Mouse (Mus musculus): ENCODE results near the gene S100a13. TPM values are rescaled to one million over a fixed set of nuclear protein-coding genes. Genes with fewer than 3 reads are reported as not detected.
A peak's percentile ranks its signal among the peaks of the same experiment; 100 is the strongest.

Gene S100a13
- polyA plus RNA-seq (2016; fragmentation: Nextera tagmentation; extraction: Ambion mirVana): 15.0 and 17.4 TPM in 2 replicates

DNA sequence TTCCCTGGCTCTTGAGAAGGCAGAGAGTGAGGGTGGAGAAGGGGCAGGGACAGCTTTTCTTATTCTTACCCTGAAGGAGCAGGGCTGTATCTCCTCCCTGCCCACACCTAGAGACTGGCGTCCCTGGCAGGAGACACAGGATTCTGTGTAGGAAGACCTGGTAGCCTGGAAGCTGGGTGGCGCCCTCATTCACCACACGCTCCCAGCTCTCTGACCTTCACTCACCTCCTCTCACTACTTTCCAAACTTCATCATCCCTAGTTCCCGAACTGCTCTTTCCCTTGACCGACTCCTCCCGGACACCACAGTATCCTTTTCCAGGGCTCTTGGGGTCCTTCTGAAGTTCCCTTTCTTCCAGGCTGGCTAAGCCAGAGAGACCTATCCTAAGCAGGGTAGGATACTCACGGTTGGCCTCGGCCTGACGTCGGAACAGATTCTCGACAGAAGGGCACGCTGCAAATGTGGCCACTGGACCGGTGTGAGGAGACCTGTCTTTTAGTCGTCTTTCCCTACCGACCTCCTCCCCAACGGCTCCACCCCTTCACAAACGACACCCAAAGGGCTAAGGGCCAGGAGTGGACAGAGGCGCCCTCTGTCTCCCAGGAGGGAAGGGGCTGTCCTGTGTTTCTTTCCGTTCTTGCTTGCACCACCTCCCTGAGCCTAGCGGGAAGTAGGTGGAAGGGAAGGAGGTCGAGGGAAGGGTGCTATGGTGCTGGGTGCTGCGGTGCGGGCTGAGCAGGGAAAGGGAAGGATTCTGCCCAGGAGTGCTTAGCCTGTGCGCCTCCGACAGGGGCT is at the start of gene S100a13, which contains the start of gene S100a1:
Gene S100a13 (plus strand): TSS at position 640 of the 795 bp plus-strand sequence.
Gene S100a1 (minus strand): TSS at position 597 of the 795 bp plus-strand sequence.
- peak within 1 kb of the TSS; percentile 70 for H3K4me2 ChIP-seq (replicated peaks)
- no peaks in the 10 kb centered on the region for H3K9me3 ChIP-seq
- peak within 1 kb of the TSS; percentile 35 for H3K4me3 ChIP-seq
- peaks cover 16% of the 10 kb centered on the region for H3K4me1 ChIP-seq
- WGBS: 4% methylated on average over 25 of the region's 25 CpGs
- ATAC-seq (ENCODE audit: insufficient number of reproducible peaks, insufficient read depth, low FRiP score, low TSS enrichment): no peak
- H3K27me3 ChIP-seq: peaks cover 20% of the 10 kb centered on the region
- H3K9ac ChIP-seq: peak within 1 kb of the TSS; percentile 42
- H3K27ac ChIP-seq: no peak within 1 kb of the TSS
- no peaks in the 10 kb centered on the region for H3K36me3 ChIP-seq

DNA sequence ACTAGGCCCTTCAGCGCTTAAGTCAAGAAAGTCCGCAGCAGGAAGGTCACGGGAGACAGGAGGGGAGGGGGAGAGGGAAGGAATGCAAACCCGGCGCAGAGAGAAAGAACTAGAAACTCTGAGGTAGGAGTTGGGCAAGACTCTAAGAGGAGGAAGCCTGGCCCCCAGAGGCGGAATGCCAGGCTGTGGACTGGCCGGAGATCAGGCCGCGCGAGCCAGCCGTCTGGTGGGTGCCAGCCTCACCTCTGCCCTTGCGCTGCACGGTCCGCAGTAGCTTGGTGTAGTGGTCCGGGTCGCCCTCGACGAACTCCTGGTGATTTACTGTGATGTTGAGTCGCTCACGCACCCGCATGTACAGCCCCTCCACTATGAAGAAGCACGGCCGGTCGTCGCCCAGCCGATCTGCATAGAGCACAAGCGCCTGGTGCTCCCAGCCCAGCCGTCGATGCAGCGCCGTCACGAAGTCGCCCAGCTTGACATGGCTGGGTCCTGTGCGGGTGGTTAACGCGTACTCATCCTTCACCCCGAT is 49.6 kb upstream of the S100a13 start:
- Histone ChIP-seq H3K27me3 (peaks cover 46% of the 10 kb centered on the region), H3K9me3 (no peaks in the 10 kb centered on the region), H3K27ac (no peak overlapping the region), H3K4me1 (no peaks in the 10 kb centered on the region; the same call in 1 of the 2 replicates), H3K4me2 (replicated peaks) (peak overlapping the region; percentile 75), H3K9ac (peak overlapping the region; percentile 24; the same call in 1 of the 2 replicates), H3K36me3 (no peaks in the 10 kb centered on the region), H3K4me3 (peak overlapping the region; percentile 48)
- WGBS: 9% methylated on average over 37 of the region's 37 CpGs
- no peak for ATAC-seq (ENCODE audit: insufficient number of reproducible peaks, insufficient read depth, low FRiP score, low TSS enrichment)

DNA sequence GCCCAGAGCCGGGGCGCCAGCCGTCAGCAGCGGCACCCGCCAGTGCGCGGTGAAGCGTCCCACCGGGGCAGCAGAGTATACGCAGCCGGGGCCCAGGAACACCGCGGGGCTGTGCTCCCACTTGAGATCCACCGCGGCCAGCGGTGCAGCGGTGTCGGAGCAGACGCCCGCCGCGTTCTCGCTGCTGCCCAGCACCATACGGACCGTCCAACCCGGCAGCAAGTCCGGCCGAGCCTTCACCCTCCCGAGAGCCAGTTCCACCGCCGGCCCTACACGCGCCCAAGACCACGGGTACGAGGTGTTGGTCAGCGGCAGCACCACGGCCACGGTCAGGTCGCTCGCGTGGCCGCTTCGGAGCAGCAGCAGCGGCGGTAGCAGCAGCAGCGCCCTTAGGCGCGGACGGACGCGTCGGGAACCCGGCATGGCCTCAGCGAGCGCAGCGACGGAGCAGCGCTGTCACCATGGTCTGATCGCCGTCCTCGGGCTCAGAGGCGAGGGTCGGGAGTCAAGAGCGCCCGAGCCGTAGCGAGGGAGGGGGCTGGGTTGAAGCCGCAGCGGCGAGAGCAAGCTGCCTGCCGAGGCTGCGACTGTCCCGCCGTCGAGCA is 49.1 kb upstream of the S100a13 start:
- peak overlapping the region; percentile 75 for H3K4me2 ChIP-seq (replicated peaks)
- H3K4me3 ChIP-seq: peak overlapping the region; percentile 48
- H3K36me3 ChIP-seq: no peaks in the 10 kb centered on the region
- peak overlapping the region; percentile 24 for H3K9ac ChIP-seq
- H3K27me3 ChIP-seq: peaks cover 46% of the 10 kb centered on the region
- WGBS: 1% methylated on average over 75 of the region's 75 CpGs
- no peaks in the 10 kb centered on the region for H3K9me3 ChIP-seq
- peak; percentile 37; the same call in 1 of the 2 replicates for ATAC-seq (ENCODE audit: insufficient number of reproducible peaks, insufficient read depth, low FRiP score, low TSS enrichment)
- H3K27ac ChIP-seq: no peak overlapping the region
- H3K4me1 ChIP-seq: no peaks in the 10 kb centered on the region; the same call in 1 of the 2 replicates

DNA sequence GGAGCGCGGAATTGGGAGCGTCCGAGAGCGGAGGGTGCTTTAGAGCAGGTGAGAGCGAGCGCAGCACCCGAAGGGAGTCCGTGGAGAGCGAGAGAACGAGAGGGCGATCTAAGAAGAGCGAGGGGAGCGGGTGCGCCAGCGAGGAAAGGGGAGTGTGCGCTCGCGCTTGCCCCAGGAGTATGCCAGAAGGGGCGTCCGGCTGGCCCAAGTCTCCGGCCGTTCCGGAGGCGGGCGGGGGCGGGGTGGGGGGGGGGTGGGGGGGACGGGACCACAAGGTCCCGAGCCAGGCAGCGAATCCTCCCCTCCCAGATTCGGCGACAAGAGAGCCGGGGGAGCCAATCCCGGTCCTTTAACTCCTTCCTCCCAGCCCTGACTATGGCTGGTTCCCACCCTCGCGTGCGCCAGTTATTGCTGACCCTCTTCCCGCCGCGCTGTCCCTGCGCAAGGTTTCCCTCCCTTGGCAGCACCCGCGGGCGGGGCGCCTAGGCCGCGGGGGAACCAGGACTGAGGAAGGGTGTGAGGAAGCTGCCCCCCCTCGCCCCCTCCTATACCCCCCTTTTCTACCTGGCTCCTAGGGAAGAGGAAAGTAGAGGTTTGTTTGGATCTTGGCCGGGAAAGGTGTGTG is 48.4 kb upstream of the S100a13 start, which contains the start of gene Npr1:
Gene Npr1 (minus strand): TSS at position 181 of the 625 bp plus-strand sequence.
- Histone ChIP-seq H3K4me1 (no peaks in the 10 kb centered on the region; the same call in 1 of the 2 replicates), H3K27me3 (peaks cover 46% of the 10 kb centered on the region), H3K9ac (peak within 1 kb of the TSS; percentile 24), H3K4me2 (replicated peaks) (peak within 1 kb of the TSS; percentile 75), H3K9me3 (no peaks in the 10 kb centered on the region), H3K36me3 (no peaks in the 10 kb centered on the region), H3K27ac (no peak within 1 kb of the TSS), H3K4me3 (peak within 1 kb of the TSS; percentile 48)
- WGBS: 1% methylated on average over 43 of the region's 49 CpGs
- no peak for ATAC-seq (ENCODE audit: insufficient number of reproducible peaks, insufficient read depth, low FRiP score, low TSS enrichment)

DNA sequence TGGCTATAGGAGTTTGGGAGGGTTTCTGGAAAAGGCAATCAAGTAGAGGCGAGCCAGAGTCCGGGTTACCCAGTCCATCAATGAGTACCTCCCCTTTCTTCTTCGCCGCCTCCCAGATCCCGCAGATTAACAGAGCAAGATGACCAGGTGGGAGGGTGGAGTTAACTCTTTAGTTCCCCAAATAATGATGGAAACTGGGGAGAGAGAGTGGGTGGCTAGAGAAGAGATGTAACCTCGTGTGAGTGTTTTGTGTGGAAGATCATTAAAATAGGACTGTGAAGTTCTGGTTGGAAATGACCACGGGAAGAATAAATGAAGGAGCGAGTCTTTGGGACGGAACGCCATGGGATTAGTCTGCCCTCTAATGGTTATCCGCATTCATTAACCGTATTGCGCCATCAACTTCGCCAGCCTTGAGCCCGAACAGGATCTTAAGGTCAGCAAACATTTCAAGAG is 47.9 kb upstream of the S100a13 start:
- Histone ChIP-seq H3K36me3 (no peaks in the 10 kb centered on the region), H3K4me3 (peak overlapping the region; percentile 48), H3K27me3 (peaks cover 46% of the 10 kb centered on the region), H3K4me2 (replicated peaks) (peak overlapping the region; percentile 75), H3K4me1 (no peaks in the 10 kb centered on the region; the same call in 1 of the 2 replicates), H3K27ac (no peak overlapping the region), H3K9me3 (no peaks in the 10 kb centered on the region), H3K9ac (peak overlapping the region; percentile 24)
- ATAC-seq (ENCODE audit: insufficient number of reproducible peaks, insufficient read depth, low FRiP score, low TSS enrichment): no peak
- under 1% methylated on average over 15 of the region's 15 CpGs for WGBS

DNA sequence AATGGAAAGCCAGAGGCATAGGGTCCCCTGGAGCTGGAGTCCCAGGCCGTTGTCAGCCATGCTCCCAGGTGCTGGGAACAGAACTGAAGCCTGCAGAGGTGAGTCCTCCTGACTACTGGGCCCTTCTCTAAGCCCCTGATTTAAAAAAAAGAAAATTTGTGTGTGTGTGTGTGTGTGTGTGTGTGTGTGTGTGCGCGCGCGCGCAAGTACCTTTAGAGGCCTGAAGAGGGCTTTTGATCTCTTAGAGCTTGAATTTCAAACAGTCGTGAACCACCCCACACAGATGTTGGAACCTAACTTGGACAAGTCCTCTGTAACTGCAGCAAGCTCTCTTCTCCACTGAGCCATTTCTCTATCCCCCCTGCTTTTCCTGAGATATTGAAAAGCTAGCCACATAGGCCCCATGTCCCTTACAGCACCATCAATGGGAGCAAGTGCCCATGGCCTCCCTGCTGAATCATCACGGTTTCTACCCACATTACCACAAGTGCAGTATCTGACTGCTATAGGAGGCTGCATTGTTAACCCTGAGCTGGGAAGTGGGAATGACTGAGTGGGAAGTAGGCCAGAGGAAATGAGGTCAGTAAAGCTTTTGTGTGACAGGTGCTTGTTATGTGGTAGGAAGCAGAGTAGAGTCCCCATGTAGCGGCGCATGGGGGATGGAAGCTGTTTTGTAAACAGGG is 46.5 kb upstream of the S100a13 start:
- 94% methylated on average over 10 of the region's 10 CpGs for WGBS
- no peak for ATAC-seq (ENCODE audit: insufficient number of reproducible peaks, insufficient read depth, low FRiP score, low TSS enrichment)
- H3K4me3 ChIP-seq: no peak overlapping the region
- no peaks in the 10 kb centered on the region for H3K9me3 ChIP-seq
- no peaks in the 10 kb centered on the region for H3K36me3 ChIP-seq
- H3K4me2 ChIP-seq (replicated peaks): no peak overlapping the region
- no peaks in the 10 kb centered on the region; the same call in 1 of the 2 replicates for H3K4me1 ChIP-seq
- H3K27ac ChIP-seq: no peak overlapping the region
- H3K9ac ChIP-seq: no peak overlapping the region
- H3K27me3 ChIP-seq: peaks cover 34% of the 10 kb centered on the region

DNA sequence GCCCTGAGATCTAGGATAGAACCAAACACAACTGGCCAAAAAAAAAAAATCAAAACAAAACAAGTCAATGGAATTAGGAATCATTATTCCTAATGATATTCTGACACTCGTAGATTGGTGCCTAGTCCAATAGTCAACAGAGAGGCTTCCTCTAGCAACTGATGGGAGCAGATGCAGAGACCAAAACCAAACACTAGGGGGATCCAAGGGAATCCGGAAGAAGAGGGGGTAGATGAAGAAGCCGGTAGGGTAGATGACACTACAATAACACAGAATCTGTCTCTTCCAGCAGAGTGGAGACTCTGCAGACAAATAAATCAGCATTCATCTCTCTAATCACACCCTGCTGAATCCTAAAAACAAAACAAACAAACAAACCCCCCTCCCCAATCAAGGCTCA is 42.0 kb upstream of the S100a13 start:
- Histone ChIP-seq H3K9ac (no peak overlapping the region), H3K4me2 (replicated peaks) (no peak overlapping the region), H3K36me3 (no peaks in the 10 kb centered on the region), H3K9me3 (no peaks in the 10 kb centered on the region), H3K27ac (no peak overlapping the region), H3K4me3 (no peak overlapping the region), H3K4me1 (0 out of 2 replicates have a peak, but pooled peaks cover 4% of the 10 kb centered on the region), H3K27me3 (no peaks in the 10 kb centered on the region)
- 38% methylated on average over 3 of the region's 3 CpGs for WGBS
- ATAC-seq (ENCODE audit: insufficient number of reproducible peaks, insufficient read depth, low FRiP score, low TSS enrichment): no peak

DNA sequence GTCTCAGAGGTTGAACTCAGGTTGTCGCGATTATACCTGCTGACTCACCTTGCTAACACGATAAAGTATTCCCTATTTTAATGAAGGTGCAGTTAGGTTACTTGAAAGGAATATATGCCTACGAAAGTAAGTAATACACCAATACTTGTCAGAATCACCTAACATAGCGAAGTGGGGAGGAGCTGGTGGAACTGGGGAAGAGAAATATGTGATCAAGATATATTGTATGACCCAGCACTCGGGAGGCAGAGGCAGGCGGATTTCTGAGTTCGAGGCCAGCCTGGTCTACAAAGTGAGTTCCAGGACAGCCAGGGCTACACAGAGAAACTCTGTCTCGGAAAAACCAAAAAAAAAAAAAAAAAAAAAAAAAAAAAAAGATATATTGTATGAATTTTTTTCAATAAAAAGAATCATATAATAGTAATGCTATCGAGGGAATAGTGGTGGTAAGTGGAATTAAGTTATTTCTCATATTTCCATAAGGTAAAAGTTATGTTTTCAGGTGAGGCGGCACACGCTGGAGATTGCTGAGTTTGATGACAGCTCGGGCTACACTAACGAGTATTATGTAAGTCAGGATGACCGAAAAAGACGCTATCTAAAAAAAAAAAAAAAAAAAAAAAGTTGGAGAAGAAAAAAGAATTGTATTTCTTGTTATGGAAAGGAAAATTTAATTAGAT is 38.9 kb upstream of the S100a13 start:
- Histone ChIP-seq H3K4me3 (no peak overlapping the region), H3K27ac (no peak overlapping the region), H3K27me3 (no peaks in the 10 kb centered on the region), H3K9me3 (no peaks in the 10 kb centered on the region), H3K4me1 (0 out of 2 replicates have a peak, but pooled peaks cover 6% of the 10 kb centered on the region), H3K4me2 (replicated peaks) (0 out of 2 replicates have a peak overlapping the region, but pooled peaks have one; percentile 19), H3K36me3 (peaks cover 27% of the 10 kb centered on the region), H3K9ac (no peak overlapping the region)
- ATAC-seq (ENCODE audit: insufficient number of reproducible peaks, insufficient read depth, low FRiP score, low TSS enrichment): peak; percentile 23; the same call in 1 of the 2 replicates
- WGBS: 40% methylated on average over 16 of the region's 16 CpGs

DNA sequence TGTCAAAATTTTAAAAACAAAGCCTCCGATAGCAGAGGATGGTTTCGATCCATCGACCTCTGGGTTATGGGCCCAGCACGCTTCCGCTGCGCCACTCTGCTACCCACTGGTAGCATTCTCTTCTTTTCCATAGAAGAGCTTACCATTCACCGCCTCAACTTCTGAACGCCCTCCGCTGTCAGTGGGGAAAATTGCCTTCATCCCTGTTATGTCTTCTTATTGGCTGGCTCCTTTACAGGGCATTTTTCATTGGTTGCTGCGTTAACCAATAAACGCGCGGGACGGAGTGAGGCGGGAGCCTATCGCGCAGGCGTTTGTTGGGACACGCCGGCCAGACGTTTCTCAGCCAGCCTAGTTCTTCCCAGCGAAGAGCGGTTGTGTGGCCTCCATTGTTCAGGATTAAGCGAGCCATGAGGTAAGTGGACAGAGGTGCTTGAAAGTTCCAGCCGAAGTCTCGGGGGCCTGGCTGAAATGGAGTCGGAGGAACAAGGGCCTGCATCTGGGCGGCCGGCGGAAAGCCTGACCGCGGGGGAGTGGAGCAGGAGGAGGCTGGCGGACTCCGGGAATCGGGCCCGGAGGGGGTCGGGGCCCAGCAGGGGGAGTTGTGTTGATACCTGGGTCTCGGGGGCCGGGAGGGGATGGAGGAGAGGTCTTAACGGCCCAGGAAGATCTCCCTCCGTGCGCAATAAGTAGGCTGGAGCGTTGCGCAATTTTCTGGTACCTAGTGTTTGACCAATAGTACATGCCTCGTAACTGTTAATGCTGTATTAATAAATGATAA is 38.2 kb upstream of the S100a13 start, which contains the start of gene Ilf2:
Gene Ilf2 (plus strand): TSS at position 296 of the 781 bp plus-strand sequence.
- Histone ChIP-seq H3K36me3 (peaks cover 34% of the 10 kb centered on the region), H3K4me3 (peak within 1 kb of the TSS; percentile 79), H3K9me3 (no peaks in the 10 kb centered on the region), H3K4me1 (0 out of 2 replicates have a peak, but pooled peaks cover 6% of the 10 kb centered on the region), H3K9ac (peak within 1 kb of the TSS; percentile 85), H3K4me2 (replicated peaks) (peak within 1 kb of the TSS; percentile 75), H3K27me3 (no peaks in the 10 kb centered on the region), H3K27ac (peak within 1 kb of the TSS; percentile 95)
- under 1% methylated on average over 45 of the region's 45 CpGs for WGBS
- peak; percentile 99 for ATAC-seq (ENCODE audit: insufficient number of reproducible peaks, insufficient read depth, low FRiP score, low TSS enrichment)

DNA sequence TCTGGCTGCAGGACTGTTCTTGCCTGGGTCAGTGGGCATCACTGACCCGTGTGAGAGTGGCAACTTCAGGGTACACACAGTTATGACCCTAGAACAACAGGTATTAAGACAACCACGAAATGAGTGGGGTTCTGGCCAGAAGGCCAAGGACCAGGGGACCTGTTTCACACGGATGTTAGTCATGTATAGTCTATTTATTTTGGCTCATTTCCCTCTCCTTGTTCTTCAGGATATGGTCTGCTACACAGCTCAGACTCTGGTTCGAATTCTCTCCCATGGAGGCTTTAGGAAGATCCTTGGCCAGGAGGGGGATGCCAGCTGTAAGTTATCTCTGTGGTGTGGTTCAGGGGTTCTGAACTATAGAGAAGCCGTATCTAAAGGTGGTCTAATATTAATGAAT is 27.2 kb upstream of the S100a13 start:
- Histone ChIP-seq H3K9me3 (no peaks in the 10 kb centered on the region), H3K9ac (no peak overlapping the region), H3K4me1 (peaks cover 5% of the 10 kb centered on the region; the same call in 1 of the 2 replicates), H3K4me2 (replicated peaks) (no peak overlapping the region), H3K27me3 (no peaks in the 10 kb centered on the region), H3K27ac (no peak overlapping the region), H3K36me3 (peaks cover 68% of the 10 kb centered on the region), H3K4me3 (no peak overlapping the region)
- 84% methylated on average over 5 of the region's 5 CpGs for WGBS
- no peak for ATAC-seq (ENCODE audit: insufficient number of reproducible peaks, insufficient read depth, low FRiP score, low TSS enrichment)

Data from embryonic facial prominence, embryonic 12.5 days (tissue).